Mouse (Mus musculus): ENCODE measurements around the gene Rab8b.
"Not testable (repeated sequence)": the region's sequence is repeated elsewhere in the genome, so short reads cannot be mapped to it uniquely, and the experiment has no call there.

The Rab8b gene

GRCm38 (mm10) chr9:66917216-66917891 lies 2.1 kb downstream of the Rab8b start:
- DNase-seq (ENCODE audit: low spot score in 2 of 2): no peak

DNA sequence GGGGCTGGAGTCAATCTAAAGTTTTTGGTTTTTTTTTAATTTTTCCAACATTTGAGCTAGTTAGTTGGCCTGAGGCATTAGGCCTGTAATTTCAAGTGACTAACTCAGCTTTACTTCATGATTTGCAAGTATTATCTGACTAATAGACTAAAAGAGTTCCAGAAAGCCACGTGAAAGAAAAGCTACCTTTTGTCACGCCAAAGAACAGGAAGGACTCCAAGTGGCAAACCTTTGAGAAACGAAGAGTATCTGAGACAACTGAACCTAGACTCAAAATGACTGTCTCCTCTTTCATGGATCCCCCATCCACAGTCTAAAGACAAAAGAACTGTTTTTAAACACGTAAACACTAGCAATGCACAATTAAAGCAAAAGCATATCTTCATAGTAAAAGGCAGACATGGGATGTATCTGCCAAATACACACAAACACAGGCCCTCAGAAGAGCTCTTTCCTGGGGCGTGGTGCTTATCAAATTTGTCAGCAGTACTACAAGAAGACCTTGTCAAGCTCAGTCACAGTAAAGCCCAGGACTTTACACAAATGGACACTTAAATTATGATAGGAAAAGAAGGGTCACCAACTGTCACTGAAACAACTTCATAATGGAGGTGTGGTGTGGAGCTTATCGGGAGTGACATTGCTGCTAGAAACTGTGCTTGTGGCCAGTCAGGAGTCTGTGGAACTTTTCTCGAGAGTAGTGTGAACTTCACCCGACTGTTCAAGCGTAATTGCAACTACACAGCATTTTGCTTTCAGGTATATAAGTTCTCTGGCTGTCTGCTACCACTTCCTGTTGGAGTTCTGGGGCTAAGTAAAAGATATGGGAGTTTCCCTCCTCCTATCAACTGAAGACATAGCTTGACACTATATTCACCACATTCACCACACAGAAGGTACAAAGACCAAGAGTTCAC lies 3.4 kb downstream of the Rab8b start:
- no peak for DNase-seq (ENCODE audit: low spot score in 2 of 2)

GRCm38 (mm10) chr9:66915401-66915800 lies 4.1 kb downstream of the Rab8b start:
- no peak for DNase-seq (ENCODE audit: low spot score in 2 of 2)

DNA sequence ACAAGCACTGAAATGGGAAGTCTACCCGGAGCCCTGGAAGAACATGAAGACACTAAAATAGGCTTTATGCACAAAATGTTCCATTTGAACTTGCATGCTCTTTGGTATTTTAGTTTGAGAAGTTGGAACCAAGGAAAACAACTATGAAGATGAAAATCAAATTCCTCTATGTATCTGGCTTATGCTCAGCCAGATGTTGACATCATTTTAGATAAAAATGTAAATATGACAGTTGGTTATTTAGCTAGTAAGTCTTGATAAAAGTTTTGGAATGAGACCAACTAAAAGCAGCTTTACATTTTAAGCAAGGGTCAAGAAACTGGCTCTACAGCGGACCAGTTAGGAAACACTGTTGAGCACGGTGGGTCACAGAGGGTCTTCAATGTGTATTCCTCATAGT lies 4.9 kb downstream of the Rab8b start:
- no peak for DNase-seq (ENCODE audit: low spot score in 2 of 2)

GRCm38 (mm10) chr9:66913254-66913934 lies 6.1 kb downstream of the Rab8b start:
- DNase-seq (ENCODE audit: low spot score in 2 of 2): not testable (repeated sequence)

DNA sequence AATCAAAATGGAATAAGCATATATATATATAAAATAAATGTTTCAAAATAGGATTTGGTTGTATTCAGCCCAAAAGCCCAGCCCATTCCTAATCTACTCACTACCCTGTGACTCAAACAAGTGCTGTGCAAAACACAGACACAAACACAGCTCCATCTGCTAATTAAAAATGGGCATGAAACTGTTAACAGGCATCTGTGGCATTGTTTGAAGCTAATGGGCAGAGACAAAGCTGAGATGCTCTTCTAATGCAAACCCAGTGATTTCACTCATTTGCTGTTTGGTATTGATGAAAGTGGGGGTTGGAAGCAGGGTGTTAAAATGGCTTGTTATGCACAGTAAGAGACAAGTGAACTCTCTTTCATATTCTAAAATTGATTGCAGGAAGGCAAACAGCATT lies 7.2 kb downstream of the Rab8b start:
- DNase-seq (ENCODE audit: low spot score in 2 of 2): no peak

DNA sequence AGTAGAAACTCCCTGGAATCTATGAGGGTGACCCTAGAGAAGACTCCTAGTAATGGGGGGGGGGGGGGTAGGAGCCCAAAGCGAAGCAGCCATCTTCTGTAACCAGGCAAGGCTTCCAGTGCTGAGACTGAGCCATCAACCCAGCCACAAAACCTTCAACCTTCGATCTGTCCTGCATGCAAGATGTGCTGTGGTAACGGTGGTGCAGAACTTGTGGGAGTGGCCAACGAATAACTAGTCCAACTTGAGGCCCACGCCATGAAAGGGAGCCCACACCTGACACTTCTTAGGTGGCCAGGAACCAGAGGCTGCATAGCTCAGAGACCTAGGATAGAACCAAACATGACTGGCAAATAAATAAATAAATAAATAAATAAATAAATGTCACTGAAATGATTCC lies 8.8 kb downstream of the Rab8b start:
- no peak for DNase-seq (ENCODE audit: low spot score in 2 of 2)

DNA sequence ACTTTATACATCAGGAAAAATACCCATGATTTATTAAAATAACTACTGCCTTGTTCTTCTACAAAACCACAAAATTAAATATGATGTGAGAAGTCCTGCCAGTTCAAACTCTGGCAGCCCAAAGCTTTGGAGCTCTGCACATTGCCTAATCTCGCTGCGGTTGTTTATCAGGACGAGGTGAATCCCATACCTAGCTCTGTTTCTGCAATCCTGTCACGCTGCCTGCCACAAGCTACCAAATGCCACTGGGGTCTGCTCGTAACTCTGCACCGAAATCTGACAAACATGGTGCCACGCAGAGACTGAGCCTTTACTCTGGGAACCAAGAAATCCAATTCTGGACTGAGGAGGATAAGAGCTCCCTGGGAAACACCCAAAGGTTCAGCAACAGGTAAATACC lies 9.6 kb downstream of the Rab8b start:
- no peak for DNase-seq (ENCODE audit: low spot score in 2 of 2)

- DNase-seq (ENCODE audit: low spot score in 2 of 2): no peak
Measured at GRCm38 (mm10) chr9:66907746-66908397, 11.6 kb downstream of the Rab8b start.

- no peak for DNase-seq (ENCODE audit: low spot score in 2 of 2)
Measured at GRCm38 (mm10) chr9:66907126-66907525, 12.4 kb downstream of the Rab8b start.

- no peak for DNase-seq (ENCODE audit: low spot score in 2 of 2)
Measured at GRCm38 (mm10) chr9:66905990-66906389, 13.5 kb downstream of the Rab8b start.

GRCm38 (mm10) chr9:66899526-66899925 lies 20.0 kb downstream of the Rab8b start:
- DNase-seq (ENCODE audit: low spot score in 2 of 2): no peak

DNA sequence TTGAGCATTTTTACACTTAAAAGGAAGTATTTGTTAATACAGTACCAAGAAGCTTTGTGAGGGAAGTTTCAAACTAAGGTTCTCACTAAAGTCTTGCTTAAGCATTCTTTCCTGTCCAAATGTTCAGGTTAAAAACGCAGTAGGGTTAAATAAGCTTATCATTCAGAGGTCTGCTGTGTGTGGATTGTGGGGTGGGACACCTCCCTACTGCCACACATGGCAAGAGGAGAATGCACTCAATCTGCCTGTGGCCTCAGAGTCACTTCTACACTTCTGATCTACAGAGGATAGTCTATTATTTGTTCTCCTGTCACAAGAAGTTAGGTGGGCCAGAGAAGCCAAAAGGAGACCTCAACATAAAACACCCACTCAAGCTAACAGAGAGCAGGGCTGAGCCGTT lies 20.4 kb downstream of the Rab8b start:
- no peak for DNase-seq (ENCODE audit: low spot score in 2 of 2)

- no peak for DNase-seq (ENCODE audit: low spot score in 2 of 2)
Measured at GRCm38 (mm10) chr9:66897851-66898250, 21.6 kb downstream of the Rab8b start.

DNA sequence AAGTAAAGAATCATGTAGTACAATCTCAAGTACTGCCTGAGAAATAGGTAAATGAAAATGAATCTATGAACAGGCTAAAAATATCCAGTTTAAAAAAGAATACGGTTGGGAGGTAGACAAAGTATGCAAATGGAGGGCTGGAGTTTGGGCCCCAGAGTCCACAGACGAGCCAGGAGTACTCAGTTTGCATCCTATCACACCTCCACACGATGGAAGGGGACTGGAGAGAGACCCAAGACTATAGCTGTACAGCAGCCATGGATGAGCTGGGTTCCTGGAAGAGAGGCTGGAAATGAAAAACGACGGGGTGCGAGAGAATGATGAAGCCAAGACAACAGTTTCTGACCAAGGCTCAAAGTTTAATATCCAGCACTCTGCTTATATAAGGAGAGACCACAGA lies 22.5 kb downstream of the Rab8b start:
- no peak for DNase-seq (ENCODE audit: low spot score in 2 of 2)

- DNase-seq (ENCODE audit: low spot score in 2 of 2): no peak
Measured at GRCm38 (mm10) chr9:66895995-66896394, 23.5 kb downstream of the Rab8b start.

- no peak for DNase-seq (ENCODE audit: low spot score in 2 of 2)
Measured at GRCm38 (mm10) chr9:66895035-66895779, 24.3 kb downstream of the Rab8b start.

GRCm38 (mm10) chr9:66894421-66894820 lies 25.1 kb downstream of the Rab8b start:
- DNase-seq (ENCODE audit: low spot score in 2 of 2): no peak

GRCm38 (mm10) chr9:66892456-66892855 lies 27.0 kb downstream of the Rab8b start:
- not testable (repeated sequence) for DNase-seq (ENCODE audit: low spot score in 2 of 2)

DNA sequence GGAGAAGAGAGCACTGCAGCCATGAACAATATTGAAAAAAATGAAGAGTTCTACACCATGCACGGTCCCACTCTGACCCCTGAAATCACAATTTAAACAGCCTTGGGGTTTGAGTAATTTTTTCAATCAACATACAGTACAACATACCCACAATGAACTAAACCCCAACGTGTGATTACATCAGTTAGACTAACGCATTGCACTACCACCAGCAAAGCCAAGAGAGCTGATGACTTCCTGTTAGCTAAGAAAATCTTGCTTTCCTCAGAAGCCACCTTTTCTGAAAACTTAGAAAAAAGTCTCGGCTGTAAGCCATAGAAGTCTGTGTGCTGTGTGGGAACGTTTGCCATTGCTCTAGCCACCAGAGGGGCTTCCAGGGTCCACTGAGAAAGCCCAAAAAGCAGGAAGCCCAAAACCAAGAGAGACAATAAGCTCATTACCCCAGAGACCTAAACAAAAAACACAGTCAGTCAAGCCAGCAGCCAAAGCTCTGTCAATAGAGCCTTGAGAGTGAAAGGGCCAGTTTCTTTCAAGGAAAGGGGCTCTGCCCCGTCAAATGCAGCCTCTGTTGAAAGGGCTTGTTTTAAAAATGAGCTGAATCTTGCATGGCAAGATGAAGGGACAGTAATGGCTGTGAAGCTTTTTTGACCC lies 31.4 kb downstream of the Rab8b start:
- DNase-seq (ENCODE audit: low spot score in 2 of 2): no peak

Measured in spleen, postnatal 14 days (tissue).